Mouse (Mus musculus) thymus, postnatal 14 days (tissue): ENCODE measurements around the gene Zmat1.
"Not testable (repeated sequence)": the region's sequence is repeated elsewhere in the genome, so short reads cannot be mapped to it uniquely, and the experiment has no call there.

Source experiments
- DNase-seq: peaks from one replicate; pipeline ENCODE4 v3.0.0; 2021

The Zmat1 gene

GRCm38 (mm10) chrX:135008720-135009470 is at the start of gene Zmat1:
Gene Zmat1, minus strand, starts transcription at chrX:135009209.
- DNase-seq: peak; percentile 91

GRCm38 (mm10) chrX:135053939-135054338 is 44.9 kb upstream of the Zmat1 start:
- not testable (repeated sequence) for DNase-seq

- peak; percentile 8 for DNase-seq
Observed at GRCm38 (mm10) chrX:135035962-135036375, 27.0 kb upstream of the Zmat1 start.

GRCm38 (mm10) chrX:135025135-135025534 is 16.1 kb upstream of the Zmat1 start:
- DNase-seq: no peak

GRCm38 (mm10) chrX:135011381-135011780 is 2.4 kb upstream of the Zmat1 start:
- no peak for DNase-seq

GRCm38 (mm10) chrX:135009471-135009815 is 434 bp upstream of the Zmat1 start:
- no peak for DNase-seq

GRCm38 (mm10) chrX:135008021-135008420 is 988 bp downstream of the Zmat1 start:
- DNase-seq: peak; percentile 4

- DNase-seq: no peak
Observed at GRCm38 (mm10) chrX:134964546-134964945, 44.5 kb downstream of the Zmat1 start, which contains the start of gene Nxf2. Gene Nxf2, minus strand, starts transcription at chrX:134964754.

- peak; percentile 68 for DNase-seq
Observed at GRCm38 (mm10) chrX:134963305-134964094, 45.5 kb downstream of the Zmat1 start.

- DNase-seq: peak; percentile 43
Observed at GRCm38 (mm10) chrX:134930361-134930760, 78.6 kb downstream of the Zmat1 start.

GRCm38 (mm10) chrX:134929927-134930326 is 79.1 kb downstream of the Zmat1 start:
- no peak for DNase-seq

GRCm38 (mm10) chrX:134925058-134925457 is 84.0 kb downstream of the Zmat1 start:
- DNase-seq: peak; percentile 33

GRCm38 (mm10) chrX:134923675-134924424 is 85.2 kb downstream of the Zmat1 start:
- no peak for DNase-seq
